Mouse (Mus musculus) yolk sac, embryonic 10.5 days (tissue): ENCODE measurements at regions not wholly inside any gene's neighbourhood (a gene's known extent, or its start where the extent isn't known, plus 50 kb on each side); places are given as distances from the start of the nearest gene placed in this dataset.
A peak's percentile ranks its signal among the peaks of the same experiment; 100 is the strongest.

Source experiments
- DNase-seq: peaks from one replicate; pipeline ENCODE4 v3.0.0-alpha.2; 2017; ENCODE audit warnings: low spot score

- no peak for DNase-seq
Measured at GRCm38 (mm10) chr3:104712711-104713110, 68.1 kb upstream of the Ppm1j start.

GRCm38 (mm10) chr3:104713836-104714631 lies 66.8 kb upstream of the Ppm1j start:
- peak; percentile 65 for DNase-seq

- DNase-seq: peak; percentile 48
Measured at GRCm38 (mm10) chr3:104714679-104715326, 66.1 kb upstream of the Ppm1j start.
